Mouse (Mus musculus) kidney, postnatal 0 days (tissue): ENCODE data around the gene Rab1a. TPM values are rescaled to one million over a fixed set of nuclear protein-coding genes. Genes with fewer than 3 reads are reported as not detected.
"Not testable (repeated sequence)": the region's sequence is repeated elsewhere in the genome, so short reads cannot be mapped to it uniquely, and the experiment has no call there.

Source experiments
- ATAC-seq: fragments of 200-750 bp; cut with Nextera tagmentation; replicated peaks from 2 replicates; pipeline ENCODE4 v1.8.0; 2017; ENCODE audit warnings: low read depth, moderate number of reproducible peaks, moderate TSS enrichment, moderate library complexity; ENCODE audit not compliant: low FRiP score
- DNase-seq: peaks from one replicate; pipeline ENCODE4 v3.0.0-alpha.2; 2016; ENCODE audit warnings: low spot score
- H3K27ac ChIP-seq: fragments of 300-500 bp; sonication (generic); 2 replicates; pipeline ENCODE4 v1.5.1; 2014; ENCODE audit warnings: mild to moderate bottlenecking
- H3K27me3 ChIP-seq: fragments of 300-500 bp; sonication (generic); 2 replicates; pipeline ENCODE4 v1.6.1; 2014; ENCODE audit warnings: low read length, mixed read lengths; ENCODE audit not compliant: insufficient read depth
- H3K36me3 ChIP-seq: fragments of 300-500 bp; sonication (generic); 2 replicates; pipeline ENCODE4 v1.6.1; 2014; ENCODE audit warnings: low read length, mixed read lengths; ENCODE audit not compliant: insufficient read depth
- H3K4me1 ChIP-seq: fragments of 300-500 bp; sonication (generic); replicated peaks from 2 replicates; pipeline ENCODE4 v1.6.1; 2014; ENCODE audit warnings: antibody characterized with exemption, low read length, mixed read lengths; ENCODE audit not compliant: insufficient read depth
- H3K4me2 ChIP-seq: fragments of 300-500 bp; sonication (generic); 2 replicates; pipeline ENCODE4 v1.6.1; 2014; ENCODE audit warnings: mild to moderate bottlenecking, low read length, moderate library complexity, mixed read lengths
- H3K4me3 ChIP-seq: fragments of 300-500 bp; sonication (generic); replicated peaks from 2 replicates; pipeline ENCODE4 v1.5.1; 2014; ENCODE audit warnings: low read depth, low read length
- H3K9ac ChIP-seq: fragments of 300-500 bp; sonication (generic); 2 replicates; pipeline ENCODE4 v1.6.1; 2014; ENCODE audit warnings: low read depth, low read length
- H3K9me3 ChIP-seq: fragments of 300-500 bp; sonication (generic); replicated peaks from 2 replicates; pipeline ENCODE4 v1.6.1; 2016; ENCODE audit warnings: low read length, inconsistent platforms, mixed read lengths
- CTCF ChIP-seq: IDR thresholded peaks from 2 replicates; pipeline ENCODE4 v1.5.1; 2016; ENCODE audit warnings: antibody characterized with exemption, low read depth, mild to moderate bottlenecking, moderate library complexity
- WGBS: fragments of 180-500 bp; shearing (Covaris S2); extraction: QIAGEN DNeasy Blood & Tissue Kit; methylation state at CpG from one replicate; pipeline ENCODE4 v1.1.7; 2014; 5-methylcytosine and 5-hydroxymethylcytosine counted together
- polyA plus RNA-seq: library from polyadenylated mRNA; unstranded; fragments of >200 nt; fragmentation: Nextera tagmentation; extraction: Ambion mirVana; gene quantifications from 2 replicates; pipeline ENCODE4 v1.2.1, GENCODE M21; 2015

Rab1a gene
- polyA plus RNA-seq, 1 experiment from 2014 or later, result 322 TPM

- WGBS, result 90% methylated on average over 4 of the region's 4 CpGs
- Histone ChIP-seq H3K9me3 (no peaks in the 10 kb centered on the region), H3K4me2 (no peak overlapping the region), H3K9ac (no peak overlapping the region), H3K27ac (no peak overlapping the region), H3K4me1 (no peaks in the 10 kb centered on the region), H3K4me3 (no peak overlapping the region), H3K36me3 (peaks cover 24% of the 10 kb centered on the region; the same call in 1 of the 2 replicates), H3K27me3 (no peaks in the 10 kb centered on the region)
- DNase-seq, result no peak
- ATAC-seq, result no peak
- TF ChIP-seq CTCF, result peak; percentile 48; the same call in 1 of the 2 replicates
These were observed 15.2 kb downstream of the Rab1a start for GRCm38 (mm10) chr11:20216415-20216814.

GRCm38 (mm10) chr11:20217227-20217626 lies 16.0 kb downstream of the Rab1a start:
- Histone ChIP-seq H3K4me2 (no peak overlapping the region), H3K27ac (no peak overlapping the region), H3K9ac (no peak overlapping the region), H3K4me3 (no peak overlapping the region), H3K36me3 (peaks cover 26% of the 10 kb centered on the region; the same call in 1 of the 2 replicates), H3K27me3 (no peaks in the 10 kb centered on the region), H3K9me3 (no peaks in the 10 kb centered on the region), H3K4me1 (no peaks in the 10 kb centered on the region)
- no peak for DNase-seq
- no peak for TF ChIP-seq CTCF
- no peak for ATAC-seq
- WGBS, result 96% methylated on average over 1 of the region's 1 CpGs

- ATAC-seq, DNase-seq, H3K4me1 ChIP-seq, H3K27me3 ChIP-seq, H3K9ac ChIP-seq, H3K4me3 ChIP-seq, H3K9me3 ChIP-seq, H3K4me2 ChIP-seq, H3K27ac ChIP-seq: not testable (repeated sequence)
- peaks cover 54% of the 10 kb centered on the region for H3K36me3 ChIP-seq
- 33% methylated on average over 1 of the region's 1 CpGs for WGBS
These were observed 20.4 kb downstream of the Rab1a start for GRCm38 (mm10) chr11:20221671-20222070.

- TF ChIP-seq CTCF, result no peak
- H3K4me2 ChIP-seq, result no peak overlapping the region
- peaks cover 54% of the 10 kb centered on the region for H3K36me3 ChIP-seq
- H3K4me3 ChIP-seq, result no peak overlapping the region
- H3K9me3 ChIP-seq, result no peaks in the 10 kb centered on the region
- WGBS, result 87% methylated on average over 6 of the region's 6 CpGs
- ATAC-seq, result no peak
- H3K9ac ChIP-seq, result no peak overlapping the region
- no peak for DNase-seq
- H3K27me3 ChIP-seq, result no peaks in the 10 kb centered on the region
- H3K27ac ChIP-seq, result no peak overlapping the region
- no peaks in the 10 kb centered on the region for H3K4me1 ChIP-seq
These were observed 23.0 kb downstream of the Rab1a start for GRCm38 (mm10) chr11:20224196-20224595.

GRCm38 (mm10) chr11:20225938-20226337 lies 24.7 kb downstream of the Rab1a start:
- Histone ChIP-seq H3K36me3 (peaks cover 58% of the 10 kb centered on the region), H3K27me3 (no peaks in the 10 kb centered on the region), H3K4me2 (no peak overlapping the region), H3K27ac (no peak overlapping the region), H3K4me3 (no peak overlapping the region), H3K4me1 (no peaks in the 10 kb centered on the region), H3K9ac (no peak overlapping the region), H3K9me3 (no peaks in the 10 kb centered on the region)
- DNase-seq (no peak), ATAC-seq (no peak)
- WGBS, result 94% methylated on average over 4 of the region's 4 CpGs
- TF ChIP-seq CTCF, result no peak

- WGBS, result 71% methylated on average over 5 of the region's 5 CpGs
- Histone ChIP-seq H3K9me3 (no peaks in the 10 kb centered on the region), H3K27ac (no peak overlapping the region), H3K4me1 (no peaks in the 10 kb centered on the region), H3K4me2 (no peak overlapping the region), H3K36me3 (peaks cover 43% of the 10 kb centered on the region), H3K27me3 (no peaks in the 10 kb centered on the region), H3K9ac (no peak overlapping the region), H3K4me3 (no peak overlapping the region)
- DNase-seq, result no peak
- no peak for TF ChIP-seq CTCF
- no peak for ATAC-seq
These were observed 27.4 kb downstream of the Rab1a start for GRCm38 (mm10) chr11:20228666-20229065.

GRCm38 (mm10) chr11:20229311-20229710 lies 28.1 kb downstream of the Rab1a start:
- H3K4me1 ChIP-seq, result no peaks in the 10 kb centered on the region
- H3K4me3 ChIP-seq, result no peak overlapping the region
- H3K9me3 ChIP-seq, result no peaks in the 10 kb centered on the region
- no peak for TF ChIP-seq CTCF
- no peak overlapping the region for H3K27ac ChIP-seq
- ATAC-seq, result no peak
- H3K9ac ChIP-seq, result no peak overlapping the region
- no peak overlapping the region for H3K4me2 ChIP-seq
- peaks cover 41% of the 10 kb centered on the region for H3K36me3 ChIP-seq
- 82% methylated on average over 4 of the region's 4 CpGs for WGBS
- no peak for DNase-seq
- no peaks in the 10 kb centered on the region for H3K27me3 ChIP-seq
